Mouse (Mus musculus) heart, adult 8-10 months (tissue): Measurements from ENCODE around the gene Ralbp1. TPM values are rescaled to one million over a fixed set of nuclear protein-coding genes. Genes with fewer than 3 reads are reported as not detected.

Source experiments
- DNase-seq: peaks from one replicate; pipeline ENCODE4 v3.0.0; 2022; ENCODE audit warnings: low spot score
- total RNA-seq, 4 experiments: library from RNA; stranded (reverse); gene quantifications; 2 replicates each; pipeline ENCODE4 v1.2.4; 2022

Ralbp1 gene
- total RNA-seq, 4 experiments from 2014 or later, result 33.6 to 42.3 (median 34.1) TPM

- no peak for DNase-seq
Observed at GRCm38 (mm10) chr17:65896016-65896415, 10.4 kb upstream of the Ralbp1 start.

GRCm38 (mm10) chr17:65889476-65889875 lies 3.9 kb upstream of the Ralbp1 start:
- DNase-seq, result no peak

- no peak for DNase-seq
Observed at GRCm38 (mm10) chr17:65886571-65886970, 973 bp upstream of the Ralbp1 start.

GRCm38 (mm10) chr17:65885398-65885696 lies 251 bp downstream of the Ralbp1 start:
- no peak for DNase-seq

- peak; percentile 99 for DNase-seq
Observed at GRCm38 (mm10) chr17:65884691-65885397, 754 bp downstream of the Ralbp1 start.

GRCm38 (mm10) chr17:65884061-65884669 lies 1.4 kb downstream of the Ralbp1 start:
- no peak for DNase-seq

- no peak for DNase-seq
Observed at GRCm38 (mm10) chr17:65877026-65877425, 8.6 kb downstream of the Ralbp1 start.

GRCm38 (mm10) chr17:65873834-65874233 lies 11.8 kb downstream of the Ralbp1 start:
- DNase-seq, result no peak

GRCm38 (mm10) chr17:65873156-65873555 lies 12.4 kb downstream of the Ralbp1 start:
- no peak for DNase-seq

- DNase-seq, result no peak
Observed at GRCm38 (mm10) chr17:65872652-65873051, 12.9 kb downstream of the Ralbp1 start.

- no peak for DNase-seq
Observed at GRCm38 (mm10) chr17:65872051-65872450, 13.5 kb downstream of the Ralbp1 start.

GRCm38 (mm10) chr17:65871641-65872041 lies 14.0 kb downstream of the Ralbp1 start:
- no peak for DNase-seq

GRCm38 (mm10) chr17:65870146-65870545 lies 15.5 kb downstream of the Ralbp1 start:
- peak; percentile 71 for DNase-seq

- no peak for DNase-seq
Observed at GRCm38 (mm10) chr17:65869720-65870119, 15.9 kb downstream of the Ralbp1 start.

- no peak for DNase-seq
Observed at GRCm38 (mm10) chr17:65867996-65868395, 17.6 kb downstream of the Ralbp1 start.

- no peak for DNase-seq
Observed at GRCm38 (mm10) chr17:65866201-65866600, 19.4 kb downstream of the Ralbp1 start.

GRCm38 (mm10) chr17:65865265-65865664 lies 20.3 kb downstream of the Ralbp1 start:
- DNase-seq, result no peak

GRCm38 (mm10) chr17:65864742-65865141 lies 20.9 kb downstream of the Ralbp1 start:
- peak; percentile 37 for DNase-seq

- DNase-seq, result no peak
Observed at GRCm38 (mm10) chr17:65863830-65864229, 21.8 kb downstream of the Ralbp1 start.

- DNase-seq, result no peak
Observed at GRCm38 (mm10) chr17:65862579-65862978, 23.0 kb downstream of the Ralbp1 start.

- no peak for DNase-seq
Observed at GRCm38 (mm10) chr17:65857617-65858016, 28.0 kb downstream of the Ralbp1 start.

- DNase-seq, result no peak
Observed at GRCm38 (mm10) chr17:65854006-65854405, 31.6 kb downstream of the Ralbp1 start.

- DNase-seq, result no peak
Observed at GRCm38 (mm10) chr17:65853326-65853725, 32.3 kb downstream of the Ralbp1 start.

GRCm38 (mm10) chr17:65851749-65852148 lies 33.8 kb downstream of the Ralbp1 start:
- no peak for DNase-seq
